Mouse (Mus musculus) liver, adult (tissue): ENCODE results near the gene Scube1.

Experiments used
- GATA4 ChIP-seq: IDR thresholded peaks from 2 replicates; pipeline ENCODE4 v1.6.1; 2014; ENCODE audit warnings: mild to moderate bottlenecking, low read length; ENCODE audit not compliant: insufficient replicate concordance

The Scube1 gene

GRCm38 (mm10) chr15:83725556-83726200 is 857 bp upstream of the Scube1 start:
- TF ChIP-seq GATA4: no peak

GRCm38 (mm10) chr15:83724160-83724885 is 498 bp downstream of the Scube1 start:
- TF ChIP-seq GATA4: no peak

GRCm38 (mm10) chr15:83715582-83716228 is 9.1 kb downstream of the Scube1 start:
- TF ChIP-seq GATA4: no peak

GRCm38 (mm10) chr15:83712798-83713197 is 12.0 kb downstream of the Scube1 start:
- no peak for TF ChIP-seq GATA4

- no peak for TF ChIP-seq GATA4
Measured at GRCm38 (mm10) chr15:83712361-83712760, 12.5 kb downstream of the Scube1 start.

- no peak for TF ChIP-seq GATA4
Measured at GRCm38 (mm10) chr15:83709889-83710774, 14.7 kb downstream of the Scube1 start.

GRCm38 (mm10) chr15:83706528-83707199 is 18.2 kb downstream of the Scube1 start:
- TF ChIP-seq GATA4: no peak

- no peak for TF ChIP-seq GATA4
Measured at GRCm38 (mm10) chr15:83700593-83700923, 24.3 kb downstream of the Scube1 start.

GRCm38 (mm10) chr15:83699834-83700592 is 24.8 kb downstream of the Scube1 start:
- no peak for TF ChIP-seq GATA4

GRCm38 (mm10) chr15:83699132-83699833 is 25.5 kb downstream of the Scube1 start:
- no peak for TF ChIP-seq GATA4

- TF ChIP-seq GATA4: no peak; the same call in 1 of the 2 replicates
Measured at GRCm38 (mm10) chr15:83696681-83697381, 28.0 kb downstream of the Scube1 start.

- no peak for TF ChIP-seq GATA4
Measured at GRCm38 (mm10) chr15:83695159-83695558, 29.7 kb downstream of the Scube1 start.

GRCm38 (mm10) chr15:83691901-83692361 is 32.9 kb downstream of the Scube1 start:
- TF ChIP-seq GATA4: no peak
